Mouse (Mus musculus) cerebellum, adult 2 months (tissue): ENCODE data around the gene Adh1. TPM values are rescaled to one million over a fixed set of nuclear protein-coding genes. Genes with fewer than 3 reads are reported as not detected.

Experiments used
- DNase-seq, 2 experiments: peaks; one replicate each; pipeline ENCODE4 v3.0.0; 2021
- H3K27ac ChIP-seq: fragments of 200-500 bp; 2 replicates; pipeline ENCODE4 v1.5.1; 2012; ENCODE audit warnings: low read length, control low read depth, inconsistent platforms; ENCODE audit not compliant: insufficient read depth
- H3K27me3 ChIP-seq: fragments of 200-500 bp; 2 replicates; pipeline ENCODE4 v1.6.1; 2012; ENCODE audit warnings: inconsistent platforms, mild to moderate bottlenecking, low read length, moderate library complexity; ENCODE audit not compliant: control insufficient read depth, insufficient read depth
- H3K4me1 ChIP-seq: fragments of 200-500 bp; 2 replicates; pipeline ENCODE4 v1.6.1; 2011; ENCODE audit warnings: low read length; ENCODE audit not compliant: control insufficient read depth, insufficient read depth
- H3K4me3 ChIP-seq: fragments of 200-500 bp; replicated peaks from 2 replicates; pipeline ENCODE3; 2011; ENCODE audit warnings: mild to moderate bottlenecking, low read depth, low read length, control low read depth; ENCODE audit not compliant: insufficient read depth
- CTCF ChIP-seq: fragments of 200-500 bp; IDR thresholded peaks from 2 replicates; pipeline ENCODE4 v1.5.1; 2011; ENCODE audit warnings: low read depth, mild to moderate bottlenecking, control low read depth, low read length, moderate library complexity, borderline replicate concordance; ENCODE audit not compliant: insufficient read depth
- POLR2A ChIP-seq: fragments of 200-500 bp; IDR thresholded peaks from 2 replicates; pipeline ENCODE4 v1.6.1; 2011; ENCODE audit warnings: low read length, control low read depth, borderline replicate concordance; ENCODE audit not compliant: insufficient read depth
- WGBS: fragments of 180-500 bp; shearing (Covaris S2); methylation state at CpG from one replicate; pipeline ENCODE4 v1.1.7; 2018; 5-methylcytosine and 5-hydroxymethylcytosine counted together
- polyA plus RNA-seq: library from polyadenylated mRNA; depleted of rRNA; stranded (reverse); fragments of >200 nt; gene quantifications from 2 replicates; pipeline ENCODE4 v1.2.3, GENCODE M21; 2012

Gene Adh1
- polyA plus RNA-seq, 1 experiment: 1.6 TPM

GRCm38 (mm10) chr3:138222952-138223351, 37.8 kb upstream of the Adh1 start:
- 61% methylated on average over 5 of the region's 5 CpGs for WGBS
- TF ChIP-seq POLR2A (no peak), CTCF (peak; percentile 60; the same call in 1 of the 2 replicates)

DNA sequence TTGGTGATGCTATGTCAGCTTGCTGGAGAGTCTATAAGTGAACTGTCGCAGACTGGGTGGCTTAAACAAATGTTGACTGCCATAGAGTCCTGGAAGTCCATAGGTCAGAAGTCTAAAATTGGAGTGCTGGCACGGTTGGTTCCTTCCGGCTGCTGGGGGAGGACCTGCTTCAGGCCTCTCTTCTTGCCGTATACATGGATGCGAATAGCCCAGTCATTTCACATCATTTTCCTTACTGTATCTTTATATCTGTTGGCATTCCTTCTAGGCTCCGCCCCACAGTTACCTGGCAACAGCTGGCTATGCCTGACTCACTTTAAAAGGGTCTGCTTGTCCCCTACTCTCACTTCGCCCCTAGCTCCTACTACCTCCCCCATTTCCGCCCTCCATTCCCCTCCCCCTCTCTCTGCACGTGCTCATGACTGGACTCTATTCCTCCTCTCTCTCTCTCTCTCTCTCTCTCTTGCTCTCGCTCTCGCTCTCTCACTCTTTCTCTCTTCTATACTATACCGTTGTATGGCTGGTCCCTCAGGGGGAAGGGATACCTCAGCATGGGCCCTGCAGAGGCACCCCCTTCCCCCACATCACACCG, 36.3 kb upstream of the Adh1 start:
- Histone ChIP-seq H3K4me1 (no peaks in the 10 kb centered on the region; the same call in 1 of the 2 replicates), H3K27me3 (no peaks in the 10 kb centered on the region), H3K27ac (no peak overlapping the region), H3K4me3 (no peak overlapping the region)
- 83% methylated on average over 13 of the region's 13 CpGs for WGBS
- DNase-seq: no peak
- TF ChIP-seq POLR2A (no peak), CTCF (no peak)

More at GRCm38 (mm10) chr3:138222952-138223351, 37.8 kb upstream of the Adh1 start:
- no peaks in the 10 kb centered on the region; the same call in 1 of the 2 replicates for H3K4me1 ChIP-seq
- H3K4me3 ChIP-seq: no peak overlapping the region
- H3K27ac ChIP-seq: no peak overlapping the region
- DNase-seq: peak; percentile 24 to 56
- no peaks in the 10 kb centered on the region for H3K27me3 ChIP-seq

- no peaks in the 10 kb centered on the region for H3K27me3 ChIP-seq
- DNase-seq: no peak
- no peak overlapping the region for H3K4me3 ChIP-seq
- no peak overlapping the region for H3K27ac ChIP-seq
- H3K4me1 ChIP-seq: no peaks in the 10 kb centered on the region; the same call in 1 of the 2 replicates
- 77% methylated on average over 7 of the region's 7 CpGs for WGBS
- TF ChIP-seq CTCF: no peak
Observed at GRCm38 (mm10) chr3:138225331-138225730, 35.5 kb upstream of the Adh1 start.

GRCm38 (mm10) chr3:138225853-138226252, 34.9 kb upstream of the Adh1 start:
- no peak overlapping the region for H3K27ac ChIP-seq
- H3K27me3 ChIP-seq: no peaks in the 10 kb centered on the region
- TF ChIP-seq POLR2A (no peak), CTCF (no peak)
- WGBS: 25% methylated on average over 7 of the region's 7 CpGs
- H3K4me1 ChIP-seq: no peaks in the 10 kb centered on the region; the same call in 1 of the 2 replicates
- peak in 1 of 2 experiments; percentile 39 for DNase-seq
- H3K4me3 ChIP-seq: no peak overlapping the region

DNA sequence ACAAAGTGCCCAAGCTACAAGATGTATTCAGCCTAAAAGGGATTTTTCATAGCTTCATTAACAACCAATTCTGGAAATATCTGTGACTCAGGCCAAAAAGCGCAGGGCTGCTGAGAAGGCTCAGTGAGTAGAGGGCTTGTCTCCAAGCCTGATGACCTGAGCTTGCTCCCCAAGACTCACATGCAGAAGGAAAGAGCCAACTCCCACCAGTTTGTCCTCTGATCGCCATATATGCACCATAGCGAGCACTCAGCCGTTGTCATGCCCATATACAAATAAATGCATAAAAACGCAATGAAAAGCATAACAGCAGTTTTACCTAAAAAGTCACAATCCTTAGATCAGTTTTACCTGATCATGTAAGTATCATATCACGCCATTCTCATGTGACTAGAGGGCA, 34.3 kb upstream of the Adh1 start:
- Histone ChIP-seq H3K27me3 (no peaks in the 10 kb centered on the region), H3K27ac (no peak overlapping the region), H3K4me3 (no peak overlapping the region), H3K4me1 (no peaks in the 10 kb centered on the region; the same call in 1 of the 2 replicates)
- DNase-seq: no peak
- 91% methylated on average over 6 of the region's 6 CpGs for WGBS
- TF ChIP-seq POLR2A: no peak
- no peak for TF ChIP-seq CTCF

GRCm38 (mm10) chr3:138227082-138227481, 33.7 kb upstream of the Adh1 start:
- 99% methylated on average over 2 of the region's 2 CpGs for WGBS
- Histone ChIP-seq H3K4me1 (no peaks in the 10 kb centered on the region; the same call in 1 of the 2 replicates), H3K4me3 (no peak overlapping the region), H3K27ac (no peak overlapping the region), H3K27me3 (no peaks in the 10 kb centered on the region)
- no peak for TF ChIP-seq POLR2A
- no peak for TF ChIP-seq CTCF
- DNase-seq: no peak

DNA sequence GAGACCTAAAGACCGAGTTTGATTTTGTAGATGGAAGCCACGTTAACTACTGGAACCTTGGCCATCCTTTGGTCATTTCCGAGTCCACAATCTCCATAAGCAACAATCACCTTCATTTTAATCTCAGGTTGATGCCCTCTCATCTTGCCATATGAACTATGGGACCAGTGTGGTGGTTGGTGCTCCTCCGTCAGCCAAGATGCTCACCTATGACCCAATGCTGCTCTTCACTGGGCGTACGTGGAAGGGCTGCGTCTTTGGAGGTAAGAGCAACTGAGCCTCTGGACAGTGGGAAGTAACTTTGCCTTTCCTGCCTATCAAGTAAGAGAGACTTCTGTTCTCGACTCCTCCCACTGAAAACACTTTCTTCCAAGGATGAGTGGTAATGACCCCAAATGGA, 33.0 kb upstream of the Adh1 start:
- Histone ChIP-seq H3K4me1 (no peaks in the 10 kb centered on the region; the same call in 1 of the 2 replicates), H3K27me3 (no peaks in the 10 kb centered on the region), H3K27ac (no peak overlapping the region), H3K4me3 (no peak overlapping the region)
- TF ChIP-seq CTCF (no peak), POLR2A (no peak)
- WGBS: 94% methylated on average over 8 of the region's 8 CpGs
- DNase-seq: no peak

GRCm38 (mm10) chr3:138229448-138229847, 31.3 kb upstream of the Adh1 start:
- Histone ChIP-seq H3K4me1 (no peaks in the 10 kb centered on the region; the same call in 1 of the 2 replicates), H3K27me3 (no peaks in the 10 kb centered on the region), H3K27ac (no peak overlapping the region), H3K4me3 (no peak overlapping the region)
- WGBS: 93% methylated on average over 1 of the region's 1 CpGs
- TF ChIP-seq CTCF (no peak), POLR2A (no peak)
- DNase-seq: no peak
